Mouse (Mus musculus): ENCODE results near the gene Nktr.

Nktr gene

DNA sequence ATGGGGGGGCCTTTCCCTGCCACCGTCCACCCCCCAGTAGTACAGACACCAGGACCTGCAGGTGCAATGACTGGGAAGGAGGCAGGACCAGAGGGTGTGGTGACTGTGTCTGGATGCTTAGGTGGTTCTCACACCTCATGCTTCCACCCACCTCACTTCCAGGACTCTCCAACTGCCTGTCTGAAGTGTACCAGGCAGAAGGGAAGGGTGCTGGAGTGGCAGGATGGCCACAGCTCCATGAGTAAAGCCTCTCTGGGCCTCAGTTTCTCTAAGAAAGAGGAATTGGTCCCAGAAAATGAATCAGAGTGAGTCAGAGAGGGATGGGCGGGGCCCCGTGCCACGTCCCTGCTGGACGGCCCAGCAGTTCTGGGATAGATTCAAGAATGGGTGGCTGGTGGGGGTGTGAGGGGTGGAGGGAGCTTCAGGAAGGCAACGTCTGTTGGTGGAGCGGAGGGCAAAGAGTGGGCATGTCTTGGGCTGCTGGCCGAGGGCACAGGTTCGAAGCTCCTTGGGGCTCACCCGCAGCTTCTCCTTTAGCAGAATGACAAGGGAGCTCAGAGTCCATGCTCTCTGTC, 42.2 kb downstream of the Nktr start:
- DNase-seq (ENCODE audit: low read depth, low spot score): no peak

- DNase-seq (ENCODE audit: low read depth, low spot score): no peak
These were observed 42.8 kb downstream of the Nktr start for GRCm38 (mm10) chr9:121761787-121762186.

- DNase-seq (ENCODE audit: low read depth, low spot score): no peak
These were observed 43.3 kb downstream of the Nktr start for GRCm38 (mm10) chr9:121762248-121762647.

GRCm38 (mm10) chr9:121762761-121763160, 43.8 kb downstream of the Nktr start:
- no peak for DNase-seq (ENCODE audit: low read depth, low spot score)

GRCm38 (mm10) chr9:121763716-121764115, 44.7 kb downstream of the Nktr start:
- no peak for DNase-seq (ENCODE audit: low read depth, low spot score)

- DNase-seq (ENCODE audit: low read depth, low spot score): no peak
These were observed 46.3 kb downstream of the Nktr start for GRCm38 (mm10) chr9:121765166-121765855.

GRCm38 (mm10) chr9:121772412-121772811, 53.4 kb downstream of the Nktr start:
- no peak for DNase-seq (ENCODE audit: low read depth, low spot score)

- no peak for DNase-seq (ENCODE audit: low read depth, low spot score)
These were observed 57.0 kb downstream of the Nktr start for GRCm38 (mm10) chr9:121775951-121776350.

DNA sequence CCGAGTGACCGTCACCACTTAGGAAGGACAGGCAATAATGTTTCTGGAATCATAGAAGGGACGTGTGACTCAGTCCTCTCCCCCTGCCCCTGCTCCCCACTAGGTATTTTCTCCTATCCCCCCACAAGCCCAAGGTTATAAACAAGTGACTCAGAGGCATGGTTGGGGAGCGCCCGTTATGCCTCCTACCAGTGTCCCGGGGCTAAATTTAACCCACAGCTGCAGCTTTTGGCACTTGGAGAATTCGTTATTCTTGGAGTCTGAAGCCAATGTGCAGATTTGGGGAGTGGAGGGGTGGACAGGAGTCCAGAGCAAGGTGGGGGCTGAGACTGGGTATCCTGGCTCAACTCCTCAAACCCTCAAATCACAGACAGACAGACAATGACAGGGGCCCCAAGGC, 57.5 kb downstream of the Nktr start:
- DNase-seq (ENCODE audit: low read depth, low spot score): no peak

DNA sequence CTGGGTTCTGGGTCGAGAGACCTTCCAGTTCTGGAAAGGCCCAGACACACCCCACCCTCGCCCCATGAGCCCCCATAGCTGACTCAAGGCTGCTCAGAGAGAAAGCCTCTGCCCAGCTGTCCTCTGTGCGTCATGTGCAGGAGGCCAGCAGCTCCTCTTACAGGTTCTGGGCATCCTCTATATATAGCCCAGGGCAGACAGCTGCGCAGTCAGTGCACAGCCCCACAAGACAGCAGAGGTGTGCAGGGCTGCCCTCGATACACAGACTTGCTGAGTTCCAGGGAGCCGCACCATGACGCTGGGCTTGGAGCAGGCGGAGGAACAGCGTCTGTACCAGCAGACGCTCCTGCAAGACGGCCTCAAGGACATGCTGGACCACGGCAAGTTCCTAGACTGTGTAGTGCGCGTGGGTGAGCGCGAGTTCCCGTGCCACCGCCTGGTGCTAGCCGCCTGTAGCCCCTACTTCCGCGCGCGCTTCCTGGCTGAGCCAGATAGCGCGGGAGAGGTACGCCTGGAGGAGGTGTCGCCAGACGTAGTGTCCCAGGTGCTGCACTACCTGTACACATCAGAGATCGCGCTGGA, 58.6 kb downstream of the Nktr start, which contains the start of gene Klhl40:
TSS of gene Klhl40 (plus strand) at position 124 of the 582 bp plus-strand sequence.
- no peak for DNase-seq (ENCODE audit: low read depth, low spot score)

- DNase-seq (ENCODE audit: low read depth, low spot score): no peak
These were observed 59.2 kb downstream of the Nktr start for GRCm38 (mm10) chr9:121778066-121778624.

DNA sequence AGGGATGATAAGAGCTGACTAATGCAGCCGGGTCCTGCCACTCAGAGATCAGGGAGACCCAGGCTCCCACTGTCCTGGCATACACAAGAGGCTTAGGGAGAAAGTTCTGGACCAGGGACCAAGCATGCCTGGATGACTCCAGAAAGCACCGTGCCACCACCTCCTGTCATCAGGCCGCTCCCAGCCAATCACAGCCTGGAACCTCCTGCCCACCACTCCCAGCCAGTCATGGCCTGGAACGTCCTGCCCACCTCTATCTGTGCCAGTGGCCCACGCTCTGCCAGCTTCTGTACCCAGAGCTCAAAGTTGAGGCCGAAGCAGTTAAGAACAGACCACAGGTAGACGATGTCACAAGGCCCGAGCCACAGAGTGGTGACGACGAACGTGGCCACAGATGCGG, 65.8 kb downstream of the Nktr start:
- DNase-seq (ENCODE audit: low read depth, low spot score): no peak

- no peak for DNase-seq (ENCODE audit: low read depth, low spot score)
These were observed 66.3 kb downstream of the Nktr start for GRCm38 (mm10) chr9:121785261-121785660.

- DNase-seq (ENCODE audit: low read depth, low spot score): no peak
These were observed 67.4 kb downstream of the Nktr start for GRCm38 (mm10) chr9:121786359-121786758.

DNA sequence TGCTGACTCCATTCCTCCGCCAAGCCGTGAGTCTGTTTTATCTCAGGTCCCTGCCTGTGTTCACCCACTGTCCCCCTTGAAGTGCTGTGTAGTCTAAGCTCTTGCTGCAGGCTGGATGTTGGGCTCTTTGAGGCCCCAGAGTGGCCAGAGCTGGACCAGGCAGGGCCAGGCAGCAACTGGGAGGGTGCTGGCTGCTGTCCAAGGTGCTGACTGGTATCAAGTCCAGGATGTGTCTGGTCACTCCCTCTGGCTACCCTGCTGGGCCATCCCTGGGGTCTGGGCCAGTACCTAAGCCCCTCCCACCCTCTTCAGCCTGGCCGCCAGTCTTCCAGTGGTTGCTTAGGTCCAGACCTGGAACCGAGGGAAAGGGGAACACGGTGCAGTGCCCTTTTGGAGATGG, 72.2 kb downstream of the Nktr start:
- peak; percentile 56 for DNase-seq (ENCODE audit: low read depth, low spot score)

GRCm38 (mm10) chr9:121791757-121792521, 73.0 kb downstream of the Nktr start, which contains the start of gene Hhatl:
Gene Hhatl (minus strand): TSS chr9:121792507.
- DNase-seq (ENCODE audit: low read depth, low spot score): no peak

DNA sequence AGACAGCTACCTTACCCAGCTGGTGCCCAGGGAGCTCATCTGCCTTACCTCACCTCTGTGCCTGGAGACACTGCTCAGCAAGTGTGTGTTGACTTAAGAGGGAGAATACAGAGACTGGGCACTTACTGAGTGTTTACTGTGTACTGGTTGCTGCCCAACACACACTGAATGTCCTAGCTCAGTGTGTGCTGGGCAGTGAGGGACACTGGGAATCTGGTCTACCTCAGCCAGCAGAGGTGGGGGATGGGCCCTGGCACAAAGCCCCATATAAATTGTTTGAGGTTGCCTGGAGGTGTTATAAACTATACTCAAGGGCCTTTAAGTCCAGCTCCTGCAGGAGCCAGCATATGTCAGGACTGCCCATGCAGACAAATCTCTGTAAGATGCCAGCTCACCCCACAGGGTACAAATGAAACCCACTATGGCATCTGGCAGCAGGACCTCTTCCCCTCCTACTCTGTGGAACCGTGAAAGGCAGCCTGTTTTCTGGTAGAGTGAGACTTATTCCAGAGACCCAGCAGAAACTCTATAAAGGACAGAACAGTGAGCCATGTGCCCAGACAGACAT, 76.1 kb downstream of the Nktr start:
- no peak for DNase-seq (ENCODE audit: low read depth, low spot score)

DNA sequence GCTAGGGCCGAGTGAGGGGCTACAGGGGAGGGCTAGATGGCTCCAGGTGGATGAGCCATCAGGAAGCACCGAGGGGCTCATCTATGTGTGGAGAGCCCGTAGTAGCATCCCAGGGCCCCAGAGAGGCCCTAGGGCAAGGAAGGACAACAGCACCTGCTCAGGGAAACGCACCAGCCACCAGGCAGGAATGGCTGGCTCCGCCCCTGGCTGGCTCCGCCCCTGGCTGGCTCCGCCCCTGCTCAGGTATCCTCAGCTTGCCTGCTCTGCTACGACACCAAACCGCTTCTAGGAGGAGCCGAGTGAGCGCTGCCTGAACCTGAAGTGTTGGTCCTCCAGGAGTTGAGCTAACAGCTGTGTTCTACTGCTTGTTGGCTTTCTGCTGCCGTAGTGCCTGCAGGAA, 78.8 kb downstream of the Nktr start:
- DNase-seq (ENCODE audit: low read depth, low spot score): no peak

DNA sequence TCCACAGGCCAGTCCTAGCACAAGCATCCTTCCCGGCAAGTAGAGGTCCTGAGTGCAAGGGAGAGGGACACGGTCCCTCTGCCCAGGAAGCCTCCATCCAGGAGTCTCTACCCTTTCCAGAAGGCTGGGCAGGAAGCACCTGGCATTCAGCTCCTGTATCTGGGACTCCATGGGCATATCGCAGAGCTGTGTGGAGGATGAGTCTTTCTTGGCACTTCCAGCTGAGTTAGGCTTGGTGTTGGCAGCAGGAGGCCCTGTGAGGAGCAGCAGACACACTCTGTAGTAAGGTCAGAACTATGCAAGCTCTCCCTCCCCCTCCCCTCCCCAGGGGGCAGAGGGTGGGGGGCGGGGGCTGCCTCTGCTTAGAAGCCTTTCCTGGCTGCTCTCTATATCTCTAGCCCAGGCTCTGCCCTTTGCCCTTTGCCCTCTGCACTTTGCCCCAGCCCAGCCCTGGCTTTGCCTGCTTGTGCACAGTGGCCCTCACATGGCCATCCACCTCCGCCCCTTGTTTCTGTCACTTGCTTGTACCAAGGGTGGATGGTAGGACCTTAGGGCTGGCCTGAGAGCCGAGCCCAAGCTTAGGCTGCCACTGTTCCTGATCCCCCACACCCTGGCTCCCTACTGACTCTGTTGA, 80.0 kb downstream of the Nktr start:
- DNase-seq (ENCODE audit: low read depth, low spot score): no peak

DNA sequence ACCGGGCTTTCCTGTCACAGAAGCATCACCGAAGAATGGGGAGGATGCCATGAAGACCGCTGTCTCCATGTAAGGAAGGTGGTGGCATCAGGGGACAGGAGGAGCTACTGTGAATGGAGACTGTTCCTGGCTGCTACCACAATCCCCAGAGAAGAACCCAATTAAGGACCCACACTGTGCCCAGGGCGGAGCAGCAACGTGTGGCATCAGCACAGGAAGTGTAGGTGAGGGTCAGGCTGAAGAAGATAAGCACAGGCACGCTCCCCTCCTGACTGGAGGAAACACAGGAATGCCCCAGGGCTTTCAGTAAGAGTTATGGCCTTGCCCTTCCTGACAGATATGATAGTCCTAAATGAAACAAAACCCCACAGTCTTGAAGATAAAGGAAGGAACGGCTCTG, 83.8 kb downstream of the Nktr start:
- no peak for DNase-seq (ENCODE audit: low read depth, low spot score)

Measured in embryo, embryonic 11.5 days (tissue).